Mouse (Mus musculus) urinary bladder, postnatal 14 days (tissue): ENCODE results near the gene Tbc1d8.

Experiments used
- DNase-seq: peaks from one replicate; pipeline ENCODE4 v3.0.0; 2021; ENCODE audit warnings: low spot score

The Tbc1d8 gene

DNA sequence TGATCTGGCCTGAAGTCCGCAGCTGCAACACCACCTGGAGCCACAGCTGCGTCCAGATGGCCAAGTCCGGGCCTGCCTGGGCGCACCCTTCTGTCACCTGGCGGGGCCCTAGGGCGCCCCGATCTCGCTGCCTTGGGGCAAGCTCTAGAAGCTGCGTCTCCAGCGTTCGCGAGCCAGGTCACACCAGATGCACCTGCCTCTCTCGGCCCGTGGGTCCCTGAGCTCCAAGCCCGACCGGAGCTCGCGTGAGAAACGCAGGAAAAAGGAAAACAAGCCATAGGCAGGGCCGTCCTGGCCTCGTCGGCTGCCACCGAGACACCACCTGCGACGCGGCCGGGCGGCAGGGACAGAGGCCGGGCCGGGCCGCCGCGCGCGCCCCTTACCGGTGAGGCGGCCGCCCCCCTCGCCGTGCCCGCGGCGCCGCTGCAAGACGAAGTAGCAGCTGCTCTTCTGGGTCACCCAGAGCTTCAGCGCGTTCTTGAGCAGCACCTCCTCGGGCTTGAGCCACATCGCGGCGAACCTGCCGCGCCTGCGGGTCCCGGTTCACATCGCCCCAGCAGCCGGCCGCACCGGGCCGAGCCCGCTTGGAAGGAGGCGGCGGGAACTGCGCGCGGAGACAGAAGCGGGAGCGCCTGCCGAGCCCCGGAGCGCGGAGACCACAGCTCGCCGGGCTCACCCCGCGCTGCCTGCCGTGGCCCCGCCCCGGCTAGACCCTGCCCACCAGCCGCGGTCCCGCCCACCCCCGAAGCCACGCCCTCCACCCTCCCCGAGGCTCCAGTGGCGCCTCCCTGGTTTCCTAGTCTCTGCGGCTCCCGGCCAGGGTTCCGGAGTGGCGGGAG lies at the start of gene Tbc1d8:
Gene Tbc1d8 (minus strand): TSS at position 699 of the 839 bp plus-strand sequence.
- DNase-seq = peak; percentile 92

- no peak for DNase-seq
These were observed 49.8 kb upstream of the Tbc1d8 start for GRCm38 (mm10) chr1:39528319-39528718.

DNA sequence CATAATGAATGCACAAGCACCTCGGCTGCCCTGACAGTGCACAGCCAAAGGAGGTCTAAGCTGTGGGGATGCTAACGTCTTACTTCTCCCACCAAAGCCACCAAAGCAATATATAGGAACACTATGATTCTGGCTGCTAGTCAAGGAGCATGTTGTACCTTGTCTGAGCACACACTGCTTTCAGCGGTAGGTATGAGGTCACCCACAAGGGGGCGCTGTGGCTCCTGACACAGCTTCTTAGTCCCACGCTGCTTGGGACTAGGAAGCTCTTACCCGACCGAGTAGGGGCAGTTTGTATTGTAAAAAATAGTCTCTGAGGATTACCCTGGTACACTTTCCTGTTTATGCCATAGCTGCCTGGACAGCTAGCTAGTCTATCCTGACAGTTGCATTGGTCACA lies 48.9 kb upstream of the Tbc1d8 start:
- peak; percentile 85 for DNase-seq

GRCm38 (mm10) chr1:39526371-39527167 lies 48.0 kb upstream of the Tbc1d8 start:
- peak; percentile 63 for DNase-seq

- DNase-seq = no peak
These were observed 47.2 kb upstream of the Tbc1d8 start for GRCm38 (mm10) chr1:39525763-39526162.

DNA sequence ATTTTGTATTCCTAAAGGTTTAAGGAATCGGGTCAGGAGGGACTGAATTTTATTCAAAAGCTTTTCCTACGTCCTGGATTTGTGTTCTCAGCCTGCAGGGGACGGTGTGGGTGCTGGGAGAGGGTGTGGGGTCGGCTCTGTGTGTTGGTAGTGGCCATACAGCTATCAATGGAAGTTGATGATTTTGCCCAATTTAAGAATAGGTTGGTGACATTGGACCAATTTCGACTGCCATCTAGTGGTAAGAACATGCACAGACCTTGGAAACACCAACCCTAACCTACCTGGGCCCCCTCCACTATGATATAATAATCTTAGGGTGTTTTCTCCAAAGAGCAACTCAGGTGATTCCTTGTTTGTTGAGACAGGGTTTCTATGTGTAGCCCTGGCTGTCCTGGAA lies 44.0 kb upstream of the Tbc1d8 start:
- peak; percentile 18 for DNase-seq

DNA sequence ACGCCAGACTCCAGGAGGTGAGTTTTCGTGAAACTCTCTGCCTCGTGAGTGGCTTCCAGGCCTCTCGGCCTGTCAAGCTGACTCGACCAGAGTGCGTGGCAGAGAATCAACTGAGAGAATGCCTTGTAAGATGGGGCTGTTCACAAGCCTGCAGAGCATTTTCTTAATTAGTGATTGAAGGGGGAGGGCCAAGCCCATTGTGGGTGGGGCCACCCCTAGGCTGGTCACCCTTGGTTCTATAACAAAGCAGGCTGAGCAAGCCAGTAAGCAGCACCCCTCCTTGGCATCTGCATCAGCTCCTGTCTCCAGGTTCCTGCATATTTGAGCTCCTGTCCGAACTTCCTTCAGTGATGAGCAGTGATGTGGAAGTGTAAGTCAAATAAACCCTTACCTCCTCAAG lies 42.8 kb upstream of the Tbc1d8 start:
- no peak for DNase-seq

GRCm38 (mm10) chr1:39515303-39515991 lies 36.9 kb upstream of the Tbc1d8 start:
- no peak for DNase-seq

DNA sequence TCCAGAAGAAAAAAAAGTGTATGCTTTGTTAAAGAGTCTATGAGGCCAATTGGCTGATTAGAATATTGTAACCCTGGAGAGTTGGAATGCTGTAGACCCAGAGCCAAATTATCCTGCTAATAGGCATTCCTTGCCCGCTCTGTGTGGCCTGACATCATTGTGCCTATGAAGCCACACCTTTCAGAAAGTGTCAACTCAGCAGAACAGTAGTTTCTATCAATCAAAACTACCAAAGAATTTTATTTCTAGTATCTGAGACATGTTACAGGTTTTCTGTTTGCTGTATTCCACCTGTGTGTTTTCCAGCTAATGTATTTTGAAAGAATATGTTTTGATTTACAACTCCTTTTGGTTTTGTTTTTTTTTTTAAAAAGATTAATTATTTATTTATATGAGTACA lies 33.6 kb upstream of the Tbc1d8 start:
- DNase-seq = no peak

- no peak for DNase-seq
These were observed 33.2 kb upstream of the Tbc1d8 start for GRCm38 (mm10) chr1:39511775-39512174.

DNA sequence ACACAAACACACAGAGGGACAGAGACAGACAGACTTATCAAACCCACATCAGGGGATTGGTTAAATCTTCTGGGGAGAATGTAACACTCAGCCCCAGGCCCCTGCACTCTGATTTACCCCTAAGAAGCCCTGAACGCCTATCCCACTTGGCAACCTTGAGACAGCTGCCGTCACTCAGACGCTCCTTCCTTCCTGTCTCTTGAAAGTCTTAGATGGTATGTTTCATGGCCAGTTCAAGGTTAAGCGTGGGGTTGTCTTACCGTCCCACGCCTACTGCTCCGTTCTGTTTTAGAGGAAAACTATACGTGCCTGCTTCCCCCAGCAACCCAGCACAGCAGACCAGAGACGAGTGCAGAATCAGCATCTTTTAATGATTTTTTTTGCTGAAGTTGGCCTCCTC lies 27.0 kb upstream of the Tbc1d8 start:
- DNase-seq = no peak

- peak; percentile 22 for DNase-seq
These were observed 25.7 kb upstream of the Tbc1d8 start for GRCm38 (mm10) chr1:39504261-39504660.

DNA sequence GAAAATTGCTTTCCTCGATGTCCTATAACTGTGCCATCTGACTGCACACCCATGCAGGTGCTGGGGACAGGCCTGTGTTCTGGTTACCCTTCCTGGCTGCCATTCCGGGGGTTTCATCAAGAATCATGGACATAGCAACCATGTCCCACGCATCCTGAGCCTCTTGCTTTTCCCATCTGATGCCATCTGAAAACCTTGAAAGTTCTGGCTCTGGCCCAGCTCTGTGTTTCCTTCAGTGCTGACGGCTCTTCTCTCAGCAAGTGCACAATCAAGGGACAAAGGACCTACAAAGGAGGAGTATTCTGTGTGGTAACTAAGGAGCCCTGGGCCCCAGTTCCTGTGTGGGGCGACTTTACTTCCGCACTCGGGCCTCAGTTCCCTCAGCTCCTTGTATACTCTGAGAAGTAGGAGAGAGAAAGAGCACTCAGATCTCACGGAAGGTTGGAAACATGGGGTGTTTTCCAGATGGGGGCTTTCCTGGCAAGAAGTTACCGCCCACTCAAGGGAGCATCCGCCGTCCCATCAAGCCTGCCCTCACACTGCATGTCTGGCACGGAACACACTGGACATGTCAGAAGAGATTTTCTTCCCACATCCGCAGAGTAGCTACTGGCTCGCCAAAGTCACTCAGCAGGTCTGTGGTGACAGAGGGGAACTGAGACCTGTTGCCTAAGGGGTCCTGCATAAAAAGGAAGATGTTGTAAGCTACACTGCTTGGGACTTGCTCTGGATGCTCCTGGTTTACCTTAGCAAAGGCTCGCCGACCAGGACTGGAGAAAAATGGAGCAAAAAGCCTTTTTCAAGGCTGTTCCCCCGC lies 24.5 kb upstream of the Tbc1d8 start:
- DNase-seq = no peak

DNA sequence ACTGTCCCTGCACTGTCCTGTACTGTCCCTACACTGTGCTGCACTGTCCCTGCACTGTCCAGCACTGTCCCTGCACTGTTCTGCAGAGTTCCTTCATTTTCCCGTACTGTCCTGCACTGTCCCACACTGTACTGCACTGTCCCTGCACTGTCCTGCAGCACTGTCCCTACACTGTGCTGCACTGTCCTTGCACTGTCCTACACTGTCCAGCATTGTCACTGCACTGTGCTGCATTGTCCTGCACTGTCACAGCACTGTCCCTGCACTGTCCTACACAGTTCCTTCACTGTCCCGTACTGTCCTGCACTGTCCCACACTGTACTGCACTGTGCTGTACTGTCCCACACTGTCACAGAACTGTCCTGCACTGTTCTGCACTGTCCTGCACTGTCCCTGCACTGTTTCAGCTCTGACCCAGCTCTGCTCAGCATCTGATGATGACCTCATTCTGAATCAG lies 21.0 kb upstream of the Tbc1d8 start:
- DNase-seq = no peak

DNA sequence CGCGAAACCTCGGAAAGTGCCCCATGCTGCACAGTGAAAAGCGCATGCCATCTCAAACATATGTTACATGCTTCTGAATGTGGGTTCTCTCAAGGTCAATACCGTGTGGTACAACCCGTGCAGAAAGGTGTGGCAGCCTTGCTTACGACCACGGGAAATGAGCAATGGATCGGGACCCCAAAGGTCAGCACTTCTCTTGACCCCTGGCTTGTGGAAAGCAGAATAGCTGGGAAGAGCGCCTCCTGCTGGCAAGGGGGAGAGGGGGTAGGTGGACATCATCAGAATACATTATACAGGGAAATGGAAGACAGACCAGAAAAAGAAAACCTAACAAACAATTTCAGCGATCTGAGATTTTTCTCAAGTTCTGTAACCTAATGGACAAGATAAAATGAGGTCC lies 19.2 kb upstream of the Tbc1d8 start:
- DNase-seq = no peak

DNA sequence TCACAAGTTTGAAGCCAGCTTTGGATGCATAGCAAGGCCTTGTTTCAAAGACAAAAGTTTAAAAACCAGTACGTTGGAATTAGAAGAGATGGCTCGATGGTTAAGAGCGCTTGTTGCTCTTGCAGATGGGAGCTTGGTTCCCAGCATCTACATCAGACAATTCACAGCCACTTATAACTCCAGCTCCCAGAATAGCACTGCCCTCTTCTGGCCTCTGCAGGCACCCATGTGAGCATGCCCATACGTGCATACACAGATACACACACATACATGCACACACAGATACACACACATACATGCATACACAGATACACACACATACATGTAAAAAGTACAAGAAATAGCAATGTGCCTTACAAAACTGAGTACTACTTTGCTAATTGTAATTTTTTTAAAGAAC lies 18.4 kb upstream of the Tbc1d8 start:
- no peak for DNase-seq

DNA sequence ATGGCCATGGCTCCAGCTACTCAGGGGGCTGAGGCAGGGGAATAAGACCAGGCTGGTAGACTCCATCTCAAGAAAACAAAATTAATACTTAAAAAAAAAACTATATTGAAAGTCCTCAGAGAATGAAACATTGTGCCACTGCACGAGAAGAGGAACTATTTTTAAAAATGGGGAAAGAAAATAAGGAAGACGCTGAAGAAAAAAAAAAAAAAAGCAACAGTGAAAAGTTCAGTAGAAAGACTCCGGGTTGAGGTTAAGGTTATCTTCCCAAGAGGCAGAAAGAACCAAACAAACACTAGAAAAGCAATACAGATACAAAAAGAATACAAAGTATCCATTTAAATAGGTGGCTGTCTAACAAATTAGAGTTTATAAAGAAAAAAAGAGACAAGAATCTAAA lies 15.1 kb upstream of the Tbc1d8 start:
- no peak for DNase-seq

DNA sequence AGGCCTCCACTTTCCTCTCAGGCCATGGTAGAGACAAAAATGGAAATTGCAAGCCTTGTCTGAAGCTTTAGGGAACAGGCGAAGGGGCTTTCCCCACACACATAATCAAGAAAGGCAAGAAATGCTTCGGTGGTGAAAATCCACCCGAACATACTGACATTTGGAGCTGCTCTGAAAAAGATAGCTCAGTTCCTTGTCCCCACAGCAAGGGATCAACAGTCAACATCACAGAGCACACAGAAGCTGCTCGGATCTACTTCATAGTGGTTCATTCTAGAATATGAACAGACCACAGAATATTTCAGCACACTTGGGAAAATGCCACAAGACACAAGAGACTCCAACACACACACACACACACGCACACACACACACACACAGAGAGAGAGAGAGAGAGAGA lies 14.6 kb upstream of the Tbc1d8 start:
- DNase-seq = no peak

DNA sequence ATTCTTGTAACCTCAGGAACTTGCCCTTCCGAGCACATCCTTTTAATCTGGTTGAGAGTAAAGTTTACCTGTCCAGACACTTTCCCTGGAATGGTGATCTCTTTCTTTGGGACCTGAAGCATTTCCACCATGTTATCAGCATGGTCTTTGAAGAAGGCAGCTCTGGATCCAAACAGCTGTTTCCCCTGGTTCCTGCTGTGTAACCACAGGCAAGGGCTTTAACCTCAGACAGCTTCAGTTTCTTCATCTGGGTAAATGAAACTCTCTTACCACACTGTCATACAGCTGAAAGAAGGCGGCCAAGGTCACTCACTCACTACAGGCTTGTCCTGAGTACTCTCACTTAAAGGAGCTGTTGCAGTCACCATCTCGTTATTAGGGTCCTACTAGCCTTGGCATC lies 8.8 kb upstream of the Tbc1d8 start:
- no peak for DNase-seq

GRCm38 (mm10) chr1:39482115-39482815 lies 3.7 kb upstream of the Tbc1d8 start:
- no peak for DNase-seq

GRCm38 (mm10) chr1:39479254-39479653 lies 699 bp upstream of the Tbc1d8 start:
- DNase-seq = no peak
